Mouse (Mus musculus) stomach, embryonic 14.5 days (tissue): ENCODE measurements around the gene Aen. TPM values are rescaled to one million over a fixed set of nuclear protein-coding genes. Genes with fewer than 3 reads are reported as not detected.

ENCODE experiments used
- ATAC-seq: fragments of 200-750 bp; cut with Nextera tagmentation; 2 replicates; pipeline ENCODE4 v1.8.0; 2017; ENCODE audit warnings: low read depth, moderate TSS enrichment; ENCODE audit not compliant: insufficient number of reproducible peaks, insufficient read depth, low FRiP score
- H3K27ac ChIP-seq: fragments of 300-500 bp; sonication (generic); 2 replicates; pipeline ENCODE4 v1.5.1; 2014; ENCODE audit warnings: mild to moderate bottlenecking, low read length, moderate library complexity, mixed read lengths
- H3K27me3 ChIP-seq: fragments of 300-500 bp; sonication (generic); 2 replicates; pipeline ENCODE4 v1.6.1; 2014; ENCODE audit warnings: low read length, control low read depth, mixed read lengths; ENCODE audit not compliant: control insufficient read depth, insufficient read depth
- H3K36me3 ChIP-seq: fragments of 300-500 bp; sonication (generic); 2 replicates; pipeline ENCODE4 v1.6.1; 2014; ENCODE audit warnings: mild to moderate bottlenecking, control low read depth, low read length, moderate library complexity, mixed read lengths; ENCODE audit not compliant: control insufficient read depth, insufficient read depth
- H3K4me1 ChIP-seq: fragments of 300-500 bp; sonication (generic); 2 replicates; pipeline ENCODE4 v1.6.1; 2014; ENCODE audit warnings: low read length, control low read depth, mixed read lengths; ENCODE audit not compliant: control insufficient read depth, insufficient read depth
- H3K4me2 ChIP-seq: fragments of 300-500 bp; sonication (generic); replicated peaks from 2 replicates; pipeline ENCODE4 v1.6.1; 2014; ENCODE audit warnings: low read depth, low read length, control low read depth
- H3K4me3 ChIP-seq: fragments of 300-500 bp; sonication (generic); 2 replicates; pipeline ENCODE4 v1.5.1; 2014; ENCODE audit warnings: low read depth, low read length, control low read depth
- H3K9ac ChIP-seq: fragments of 300-500 bp; sonication (generic); replicated peaks from 2 replicates; pipeline ENCODE4 v1.6.1; 2014; ENCODE audit warnings: low read depth, mild to moderate bottlenecking, control low read depth, low read length, moderate library complexity, mixed read lengths
- H3K9me3 ChIP-seq: fragments of 300-500 bp; sonication (generic); 2 replicates; pipeline ENCODE4 v1.6.1; 2016; ENCODE audit warnings: low read depth, low read length, control low read depth; ENCODE audit not compliant: control insufficient read depth
- WGBS: fragments of 180-500 bp; shearing (Covaris S2); extraction: QIAGEN DNeasy Blood & Tissue Kit; methylation state at CpG from one replicate; pipeline ENCODE4 v1.1.7; 2014; 5-methylcytosine and 5-hydroxymethylcytosine counted together
- polyA plus RNA-seq: library from polyadenylated mRNA; unstranded; fragments of >200 nt; fragmentation: Nextera tagmentation; extraction: Ambion mirVana; gene quantifications from 2 replicates; pipeline ENCODE4 v1.2.1, GENCODE M21; 2014

The Aen gene
- polyA plus RNA-seq, 1 experiment from 2014 or later: 34.9 TPM

DNA sequence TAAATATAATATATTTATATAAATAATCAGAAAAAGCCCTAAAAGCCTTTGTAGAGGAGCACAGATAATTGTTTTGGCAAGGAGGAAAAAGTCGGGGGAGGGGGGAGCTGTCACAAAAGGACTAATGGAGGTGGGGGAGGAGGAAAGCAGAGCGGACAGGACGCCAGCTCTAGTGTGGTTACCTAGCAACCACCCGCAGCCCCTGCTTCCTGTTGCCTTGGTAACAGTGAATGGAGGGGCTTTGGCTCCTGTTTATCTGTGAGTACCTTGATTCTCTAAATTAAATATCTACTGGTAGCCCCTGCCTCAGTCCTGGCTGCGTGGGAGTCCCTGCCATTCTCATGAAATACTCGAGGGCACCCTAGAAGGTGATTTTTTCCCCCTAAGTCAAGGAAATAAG, 11.5 kb upstream of the Aen start:
- H3K36me3 ChIP-seq: no peaks in the 10 kb centered on the region
- ATAC-seq: no peak
- 9% methylated on average over 6 of the region's 6 CpGs for WGBS
- no peaks in the 10 kb centered on the region for H3K9me3 ChIP-seq
- no peak overlapping the region for H3K27ac ChIP-seq
- peaks cover 14% of the 10 kb centered on the region; the same call in 1 of the 2 replicates for H3K27me3 ChIP-seq
- H3K4me3 ChIP-seq: no peak overlapping the region
- H3K4me1 ChIP-seq: no peaks in the 10 kb centered on the region; the same call in 1 of the 2 replicates
- H3K4me2 ChIP-seq: no peak overlapping the region
- no peak overlapping the region for H3K9ac ChIP-seq

DNA sequence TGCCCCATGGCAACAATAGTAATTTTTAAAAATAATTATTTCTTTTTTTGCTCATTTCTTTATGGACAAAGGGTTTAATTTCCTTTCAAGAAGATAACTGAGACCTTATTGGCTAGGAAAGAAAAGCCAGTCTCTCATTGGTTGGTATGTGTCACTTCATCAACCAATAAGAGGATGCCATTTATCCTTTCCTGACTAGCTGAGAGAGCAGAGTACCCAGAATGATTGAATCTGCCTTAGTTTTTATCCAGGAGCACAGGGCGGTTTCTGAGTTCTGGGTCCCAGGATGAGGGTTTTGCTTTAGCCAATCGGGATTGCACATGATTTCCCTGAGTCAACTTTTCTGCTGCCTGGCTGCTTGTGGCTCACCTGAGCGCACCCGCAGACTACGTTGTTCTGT, 10.2 kb upstream of the Aen start:
- no peaks in the 10 kb centered on the region for H3K36me3 ChIP-seq
- no peak overlapping the region for H3K9ac ChIP-seq
- 80% methylated on average over 5 of the region's 5 CpGs for WGBS
- no peak for ATAC-seq
- H3K4me3 ChIP-seq: no peak overlapping the region
- H3K4me2 ChIP-seq: no peak overlapping the region
- H3K9me3 ChIP-seq: no peaks in the 10 kb centered on the region
- H3K4me1 ChIP-seq: no peaks in the 10 kb centered on the region; the same call in 1 of the 2 replicates
- H3K27ac ChIP-seq: no peak overlapping the region
- H3K27me3 ChIP-seq: peaks cover 14% of the 10 kb centered on the region; the same call in 1 of the 2 replicates

DNA sequence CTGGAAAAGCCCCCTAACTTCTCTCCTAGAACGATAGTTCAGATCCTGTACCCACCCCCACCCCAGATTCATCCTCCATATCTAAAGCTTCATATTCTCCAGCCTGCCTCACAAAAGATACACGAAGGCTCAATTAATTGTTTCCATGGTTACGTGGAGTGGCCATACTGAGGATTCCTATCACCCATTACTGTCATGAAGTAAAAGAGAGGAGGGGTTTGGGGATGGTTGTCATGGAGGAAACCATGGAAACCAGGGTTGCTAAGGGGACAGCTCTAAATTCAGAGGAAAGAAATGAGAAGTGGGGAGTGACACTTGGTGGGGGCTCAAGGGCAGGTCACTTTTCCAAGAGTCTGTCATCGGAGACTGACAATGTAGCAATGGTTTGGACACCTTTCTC, 9.2 kb upstream of the Aen start:
- H3K27me3 ChIP-seq: peaks cover 14% of the 10 kb centered on the region; the same call in 1 of the 2 replicates
- no peak overlapping the region for H3K4me2 ChIP-seq

DNA sequence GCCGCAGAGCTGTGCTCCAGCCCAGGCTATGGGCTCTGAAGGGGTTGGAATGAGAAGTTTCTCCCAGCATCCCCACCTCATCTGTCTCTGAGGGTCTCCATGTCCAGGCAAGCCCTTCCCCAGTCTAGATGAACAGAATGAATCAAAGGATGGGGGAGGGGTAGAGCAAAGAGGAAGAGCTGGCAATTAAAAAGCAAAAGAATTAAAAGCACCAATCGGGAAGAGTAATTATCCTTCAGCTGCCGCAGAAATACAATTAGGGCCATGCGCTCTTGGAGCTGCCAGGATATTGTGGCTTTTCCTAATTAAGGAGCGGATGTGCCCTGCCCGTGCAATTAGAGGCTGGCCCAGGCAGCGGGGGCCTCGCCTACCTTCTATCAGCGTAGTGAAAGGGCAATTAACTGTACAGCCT, 8.2 kb upstream of the Aen start:
- Histone ChIP-seq H3K36me3 (no peaks in the 10 kb centered on the region), H3K4me1 (no peaks in the 10 kb centered on the region; the same call in 1 of the 2 replicates), H3K27me3 (peaks cover 13% of the 10 kb centered on the region; the same call in 1 of the 2 replicates), H3K4me3 (no peak overlapping the region), H3K4me2 (no peak overlapping the region), H3K27ac (no peak overlapping the region), H3K9ac (no peak overlapping the region), H3K9me3 (no peaks in the 10 kb centered on the region)
- no peak for ATAC-seq
- 68% methylated on average over 9 of the region's 9 CpGs for WGBS

More for the DNA sequence above, 9.2 kb upstream of the Aen start:
- H3K36me3 ChIP-seq: no peaks in the 10 kb centered on the region
- H3K4me3 ChIP-seq: no peak overlapping the region
- no peaks in the 10 kb centered on the region; the same call in 1 of the 2 replicates for H3K4me1 ChIP-seq
- H3K9me3 ChIP-seq: no peaks in the 10 kb centered on the region
- 74% methylated on average over 4 of the region's 4 CpGs for WGBS
- ATAC-seq: no peak
- no peak overlapping the region for H3K9ac ChIP-seq
- no peak overlapping the region for H3K27ac ChIP-seq

DNA sequence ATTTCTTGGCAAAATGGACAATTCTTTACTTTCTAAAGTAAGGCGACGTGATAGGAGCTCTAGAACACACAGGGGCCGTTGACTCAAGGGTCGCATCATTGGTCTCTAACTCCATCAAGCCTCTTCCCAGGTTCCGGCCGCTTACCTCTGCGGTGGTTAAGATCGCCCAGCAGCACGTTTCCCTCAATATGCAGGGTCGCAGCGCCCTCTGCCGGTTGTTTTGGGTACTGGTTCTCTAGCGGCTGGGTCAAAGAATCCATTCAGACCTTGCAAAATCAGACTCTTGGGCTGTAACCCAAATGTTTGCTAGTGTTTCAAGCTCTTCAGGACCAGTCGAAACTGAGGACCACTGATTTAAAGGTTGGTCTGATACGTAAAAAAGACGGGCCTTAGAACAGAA, 5.0 kb upstream of the Aen start:
- WGBS: 3% methylated on average over 16 of the region's 16 CpGs
- Histone ChIP-seq H3K9ac (no peak overlapping the region), H3K4me2 (no peak overlapping the region), H3K27ac (no peak overlapping the region), H3K4me1 (no peaks in the 10 kb centered on the region), H3K27me3 (no peaks in the 10 kb centered on the region), H3K36me3 (no peaks in the 10 kb centered on the region), H3K9me3 (no peaks in the 10 kb centered on the region), H3K4me3 (no peak overlapping the region)
- ATAC-seq: no peak

DNA sequence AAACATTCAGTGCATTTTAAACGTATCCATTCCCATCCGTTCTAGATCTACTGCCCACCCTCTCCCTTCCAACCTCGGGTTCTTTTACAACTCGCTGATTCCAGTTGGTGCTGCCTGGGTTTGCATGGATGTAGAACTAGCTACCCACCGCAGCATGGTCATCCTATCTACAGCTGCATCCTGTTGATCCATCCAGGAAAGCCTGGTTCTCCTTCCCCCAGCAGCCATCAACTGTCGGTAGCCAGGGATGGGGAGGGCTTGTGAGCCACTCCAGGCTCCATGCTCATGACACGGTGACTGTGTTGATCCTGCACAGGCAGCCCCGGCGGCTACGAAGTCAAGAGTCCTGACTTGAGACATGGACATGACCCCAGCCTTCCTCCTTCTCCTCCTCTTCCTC, 1.7 kb upstream of the Aen start:
- Histone ChIP-seq H3K4me3 (no peak overlapping the region), H3K36me3 (no peaks in the 10 kb centered on the region), H3K27me3 (no peaks in the 10 kb centered on the region), H3K4me1 (no peaks in the 10 kb centered on the region; the same call in 1 of the 2 replicates), H3K9me3 (no peaks in the 10 kb centered on the region), H3K4me2 (no peak overlapping the region), H3K27ac (no peak overlapping the region), H3K9ac (no peak overlapping the region)
- no peak for ATAC-seq
- WGBS: 81% methylated on average over 10 of the region's 10 CpGs

DNA sequence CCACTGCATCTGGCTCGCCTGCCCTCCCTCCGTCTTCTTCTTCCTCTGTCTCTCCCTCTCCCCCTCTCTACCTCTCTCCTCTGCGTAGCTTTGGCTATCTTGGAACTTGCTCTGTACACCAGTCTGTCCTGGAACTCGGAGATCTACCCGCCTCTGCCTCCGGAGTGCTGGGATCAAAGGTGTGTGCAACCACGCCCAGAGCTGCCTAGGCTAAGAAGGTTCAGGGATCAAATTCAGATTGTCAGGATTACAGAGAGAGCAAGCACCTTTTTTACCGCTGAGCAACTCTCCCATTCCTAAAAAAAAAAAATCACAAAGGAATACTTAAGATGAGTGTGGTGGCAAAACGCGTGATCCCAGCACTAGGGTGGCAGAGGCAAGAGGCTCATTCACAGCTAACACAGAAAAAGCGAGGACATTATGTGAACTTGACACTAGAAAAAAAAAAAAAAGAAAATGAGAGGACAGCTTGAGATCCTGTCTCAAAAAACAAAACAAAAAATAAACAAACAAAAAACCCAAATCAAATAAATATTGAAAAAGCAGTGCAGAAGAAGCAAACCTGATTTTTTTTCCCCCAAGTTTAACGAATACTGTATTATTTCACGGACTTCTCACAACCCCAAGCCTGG, 517 bp upstream of the Aen start:
- Histone ChIP-seq H3K9ac (peak overlapping the region; percentile 21; the same call in 1 of the 2 replicates), H3K27ac (no peak overlapping the region), H3K36me3 (no peaks in the 10 kb centered on the region), H3K27me3 (no peaks in the 10 kb centered on the region), H3K4me3 (peak overlapping the region; percentile 47), H3K4me1 (no peaks in the 10 kb centered on the region; the same call in 1 of the 2 replicates), H3K9me3 (no peaks in the 10 kb centered on the region), H3K4me2 (peak overlapping the region; percentile 50)
- ATAC-seq: no peak
- WGBS: 65% methylated on average over 13 of the region's 13 CpGs

DNA sequence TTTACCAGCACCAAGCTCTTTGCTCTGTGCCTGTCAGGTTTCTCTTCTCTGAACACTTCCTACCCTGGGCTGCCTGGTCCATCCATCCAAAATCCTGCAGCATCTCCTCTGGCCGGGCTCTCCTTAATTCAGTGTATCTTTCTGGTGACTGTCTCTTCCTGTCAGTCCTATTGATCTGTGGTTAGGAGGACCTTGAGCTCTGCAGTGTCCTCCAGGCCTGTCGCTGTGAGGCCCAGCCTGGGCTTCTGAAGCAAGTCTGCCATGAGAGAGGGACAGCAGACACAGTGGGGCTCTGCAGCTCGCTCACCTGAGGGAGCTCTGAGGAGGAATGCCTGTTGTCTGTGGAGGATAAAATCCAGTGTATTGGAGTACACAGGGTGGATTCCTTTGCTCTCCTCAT, 1.9 kb downstream of the Aen start:
- H3K36me3 ChIP-seq: peaks cover 6% of the 10 kb centered on the region
- no peak overlapping the region for H3K4me3 ChIP-seq
- ATAC-seq: no peak
- H3K4me1 ChIP-seq: no peaks in the 10 kb centered on the region; the same call in 1 of the 2 replicates
- no peak overlapping the region for H3K4me2 ChIP-seq
- no peaks in the 10 kb centered on the region for H3K27me3 ChIP-seq
- H3K9me3 ChIP-seq: no peaks in the 10 kb centered on the region
- no peak overlapping the region for H3K27ac ChIP-seq
- 90% methylated on average over 3 of the region's 3 CpGs for WGBS
- no peak overlapping the region for H3K9ac ChIP-seq
